Mouse (Mus musculus) liver, adult 2 months (tissue): ENCODE measurements at regions not wholly inside any gene's neighbourhood (a gene's known extent, or its start where the extent isn't known, plus 50 kb on each side); places are given as distances from the start of the nearest gene placed in this dataset.

Experiments used
- DNase-seq: peaks from one replicate; pipeline ENCODE4 v3.0.0-alpha.2; 2011; ENCODE audit warnings: low read depth, low spot score; ENCODE audit errors: extremely low read depth
- H3K27ac ChIP-seq: fragments of 200-500 bp; replicated peaks from 2 replicates; pipeline ENCODE4 v1.5.1; 2012; ENCODE audit warnings: low read depth, mild to moderate bottlenecking, control low read depth, inconsistent platforms, low read length; ENCODE audit not compliant: insufficient read depth
- H3K27me3 ChIP-seq: fragments of 200-500 bp; 2 replicates; pipeline ENCODE4 v1.6.1; 2012; ENCODE audit warnings: mild to moderate bottlenecking, moderate library complexity, low read length, inconsistent platforms; ENCODE audit not compliant: control insufficient read depth, insufficient read depth
- H3K36me3 ChIP-seq: fragments of 200-500 bp; 2 replicates; pipeline ENCODE4 v1.6.1; 2012; ENCODE audit warnings: low read length, inconsistent platforms; ENCODE audit not compliant: control insufficient read depth, insufficient read depth
- H3K4me1 ChIP-seq: fragments of 200-500 bp; 2 replicates; pipeline ENCODE4 v1.6.1; 2011; ENCODE audit warnings: low read length; ENCODE audit not compliant: control insufficient read depth, insufficient read depth
- H3K4me3 ChIP-seq: fragments of 200-500 bp; 2 replicates; pipeline ENCODE4 v1.5.1; 2011; ENCODE audit warnings: low read depth, mild to moderate bottlenecking, control low read depth, low read length, moderate library complexity; ENCODE audit not compliant: insufficient read depth
- H3K79me2 ChIP-seq: fragments of 200-500 bp; 2 replicates; pipeline ENCODE4 v1.6.1; 2012; ENCODE audit warnings: inconsistent platforms, mild to moderate bottlenecking, low read length, moderate library complexity; ENCODE audit not compliant: control insufficient read depth, insufficient read depth
- H3K9ac ChIP-seq: fragments of 200-500 bp; 2 replicates; pipeline ENCODE4 v1.6.1; 2012; ENCODE audit warnings: low read depth, mild to moderate bottlenecking, control low read depth, inconsistent platforms, low read length
- CTCF ChIP-seq: fragments of 200-500 bp; IDR thresholded peaks from 2 replicates; pipeline ENCODE4 v1.5.1; 2011; ENCODE audit warnings: low read depth, low read length, control low read depth
- POLR2A ChIP-seq: fragments of 200-500 bp; IDR thresholded peaks from 2 replicates; pipeline ENCODE4 v1.6.1; 2011; ENCODE audit warnings: low read length, control low read depth; ENCODE audit not compliant: insufficient read depth; ENCODE audit errors: extremely low read depth
- WGBS: fragments of 180-500 bp; shearing (Covaris S2); methylation state at CpG from one replicate; pipeline ENCODE4 v1.1.7; 2018; 5-methylcytosine and 5-hydroxymethylcytosine counted together

- 81% methylated on average over 3 of the region's 3 CpGs for WGBS
- no peaks in the 10 kb centered on the region for H3K27me3 ChIP-seq
- H3K27ac ChIP-seq: no peak overlapping the region
- DNase-seq: no peak
- no peaks in the 10 kb centered on the region for H3K36me3 ChIP-seq
- H3K4me3 ChIP-seq: no peak overlapping the region
- no peaks in the 10 kb centered on the region for H3K79me2 ChIP-seq
- TF ChIP-seq POLR2A (no peak), CTCF (no peak)
- H3K9ac ChIP-seq: no peak overlapping the region
- no peaks in the 10 kb centered on the region; the same call in 1 of the 2 replicates for H3K4me1 ChIP-seq
Measured at GRCm38 (mm10) chr5:21135476-21135875, 50.6 kb upstream of the Gsap start.

GRCm38 (mm10) chr5:21136081-21136480 lies 50.0 kb upstream of the Gsap start:
- Histone ChIP-seq H3K4me3 (no peak overlapping the region), H3K4me1 (no peaks in the 10 kb centered on the region; the same call in 1 of the 2 replicates), H3K27ac (no peak overlapping the region), H3K79me2 (no peaks in the 10 kb centered on the region), H3K36me3 (no peaks in the 10 kb centered on the region), H3K27me3 (no peaks in the 10 kb centered on the region), H3K9ac (no peak overlapping the region)
- WGBS: 86% methylated on average over 3 of the region's 3 CpGs
- no peak for DNase-seq
- TF ChIP-seq CTCF: no peak
- no peak for TF ChIP-seq POLR2A
